Mouse (Mus musculus) megakaryocyte, embryonic 14.5 days (primary cell): ENCODE results near the gene Maml2. TPM values are rescaled to one million over a fixed set of nuclear protein-coding genes. Genes with fewer than 3 reads are reported as not detected.
A peak's percentile ranks its signal among the peaks of the same experiment; 100 is the strongest.

ENCODE experiments used
- H3K27me3 ChIP-seq: replicated peaks from 2 replicates; pipeline ENCODE3; 2012; ENCODE audit warnings: inconsistent platforms
- H3K36me3 ChIP-seq: replicated peaks from 2 replicates; pipeline ENCODE3; 2012; ENCODE audit warnings: low read length, inconsistent platforms, mixed read lengths
- H3K4me1 ChIP-seq: 2 replicates; pipeline ENCODE4 v1.6.1; 2012; ENCODE audit warnings: inconsistent platforms
- H3K4me3 ChIP-seq: replicated peaks from 2 replicates; pipeline ENCODE3; 2012; ENCODE audit warnings: moderate library complexity, mild to moderate bottlenecking, inconsistent platforms
- H3K9me3 ChIP-seq: 2 replicates; pipeline ENCODE4 v1.6.1; 2012; ENCODE audit warnings: inconsistent platforms
- FLI1 ChIP-seq: IDR thresholded peaks from 2 replicates; pipeline ENCODE4 v1.6.1; 2012; ENCODE audit warnings: low read length, inconsistent platforms, mixed read lengths
- GATA1 ChIP-seq: IDR thresholded peaks from 3 replicates; pipeline ENCODE4 v1.6.1; 2012; ENCODE audit warnings: mixed read lengths, low read length, inconsistent platforms, borderline replicate concordance
- polyA plus RNA-seq: library from polyadenylated mRNA; stranded (reverse); fragments of >175 nt; gene quantifications from 2 replicates; pipeline ENCODE4 v1.2.3, GENCODE M21; 2012; ENCODE audit warnings: low replicate concordance; ENCODE audit not compliant: insufficient read depth

The Maml2 gene
- polyA plus RNA-seq, 1 experiment, result 0.09 TPM

DNA sequence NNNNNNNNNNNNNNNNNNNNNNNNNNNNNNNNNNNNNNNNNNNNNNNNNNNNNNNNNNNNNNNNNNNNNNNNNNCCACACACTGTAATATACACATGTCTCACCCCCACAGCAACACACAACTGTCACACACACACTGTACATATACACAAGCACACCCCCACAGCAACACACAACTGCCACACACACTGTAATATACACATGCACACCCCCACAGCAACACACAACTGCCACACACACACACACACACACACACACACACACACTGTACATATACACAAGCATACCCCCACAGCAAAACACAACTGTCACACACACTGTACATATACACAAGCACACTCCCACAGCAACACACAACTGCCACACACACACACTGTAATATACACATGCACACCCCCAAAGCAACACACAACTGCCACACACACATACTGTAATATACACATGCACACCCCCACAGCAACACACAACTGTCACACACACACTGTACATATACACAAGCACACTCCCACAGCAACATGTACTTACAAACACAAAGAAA, 116.5 kb downstream of the Maml2 start:
- Histone ChIP-seq H3K36me3 (no peaks in the 10 kb centered on the region), H3K4me1 (no peaks in the 10 kb centered on the region), H3K4me3 (peak overlapping the region; percentile 50), H3K27me3 (no peaks in the 10 kb centered on the region), H3K9me3 (no peaks in the 10 kb centered on the region)
- no peak for TF ChIP-seq GATA1
- TF ChIP-seq FLI1, result no peak

DNA sequence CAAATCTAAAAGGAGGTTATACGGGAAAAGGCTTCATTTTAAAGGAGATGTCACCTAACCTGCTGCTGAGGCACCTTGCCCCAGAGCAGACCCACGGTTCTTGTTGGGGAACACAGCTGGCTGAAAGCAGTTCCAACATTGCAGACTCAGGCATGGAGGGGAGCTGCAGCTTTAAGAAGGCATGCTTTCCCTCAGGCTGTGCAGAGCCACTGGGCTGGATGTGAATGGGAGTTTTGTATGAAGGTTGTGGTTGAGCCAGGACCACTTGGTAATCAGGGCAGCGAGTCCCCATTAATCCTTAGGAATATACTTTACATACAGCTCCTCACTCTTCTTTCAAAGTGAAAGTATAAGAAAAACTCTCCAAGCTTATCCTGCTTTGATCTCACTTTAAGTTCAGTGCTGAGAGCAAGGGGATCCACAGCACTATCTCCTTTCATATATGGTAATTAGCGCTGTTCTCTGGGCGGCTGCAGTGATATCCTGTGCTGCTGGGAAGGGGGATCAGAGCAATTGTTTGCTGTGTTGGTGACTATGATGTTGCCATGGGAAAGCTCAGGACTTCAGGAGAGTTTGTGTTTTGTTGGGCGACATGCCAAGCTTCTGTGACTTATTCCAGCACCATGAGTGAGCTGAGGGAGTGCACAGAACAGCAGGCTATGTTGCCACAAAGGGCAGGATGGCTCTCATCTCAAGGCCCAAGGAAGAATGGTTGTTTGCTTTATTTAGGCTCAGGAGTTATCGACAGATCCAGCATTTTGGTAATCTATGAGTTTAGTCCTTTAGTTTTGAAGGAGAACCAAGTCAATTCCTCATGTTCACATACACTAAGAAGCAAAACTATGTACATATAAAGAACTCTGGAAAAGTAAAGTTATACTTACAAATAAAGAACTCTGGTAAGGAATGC, 127.5 kb downstream of the Maml2 start:
- H3K4me3 ChIP-seq, result peak overlapping the region; percentile 34
- TF ChIP-seq FLI1, result no peak
- TF ChIP-seq GATA1, result no peak
- peaks cover 23% of the 10 kb centered on the region for H3K4me1 ChIP-seq
- no peaks in the 10 kb centered on the region for H3K27me3 ChIP-seq
- H3K9me3 ChIP-seq, result no peaks in the 10 kb centered on the region
- no peaks in the 10 kb centered on the region for H3K36me3 ChIP-seq

DNA sequence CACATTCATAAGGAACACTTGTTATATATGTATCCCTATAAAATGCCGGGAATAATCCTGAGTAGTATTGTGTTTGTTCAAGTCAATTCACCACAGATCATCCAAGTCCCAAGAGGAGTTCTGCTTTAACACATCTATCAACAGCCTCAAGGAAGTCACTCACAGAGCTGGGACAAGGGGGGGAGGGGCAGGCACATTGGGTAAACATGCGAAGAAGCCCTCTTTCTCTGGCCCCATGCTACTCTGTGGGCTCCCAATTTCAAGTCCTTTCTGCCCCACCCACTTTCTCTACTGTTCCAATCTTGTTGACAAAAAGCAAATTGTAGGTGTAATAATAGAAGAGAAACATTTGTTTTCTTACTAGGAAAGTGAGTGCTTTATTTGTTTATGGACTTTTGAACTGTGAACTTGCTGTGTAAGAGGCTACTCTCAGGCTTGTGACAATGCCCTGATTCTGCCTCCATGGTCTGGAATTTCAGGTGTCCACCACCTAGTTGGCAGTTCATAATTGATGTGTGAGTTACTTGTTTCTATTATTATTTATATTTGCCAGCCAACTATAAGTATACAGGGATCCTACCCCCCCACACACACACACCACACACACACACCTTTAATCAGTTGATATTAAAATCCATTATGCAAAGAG, 131.8 kb downstream of the Maml2 start:
- Histone ChIP-seq H3K36me3 (no peaks in the 10 kb centered on the region), H3K9me3 (no peaks in the 10 kb centered on the region), H3K4me3 (no peak overlapping the region), H3K27me3 (no peaks in the 10 kb centered on the region), H3K4me1 (peaks cover 31% of the 10 kb centered on the region)
- TF ChIP-seq FLI1 (no peak), GATA1 (no peak)

DNA sequence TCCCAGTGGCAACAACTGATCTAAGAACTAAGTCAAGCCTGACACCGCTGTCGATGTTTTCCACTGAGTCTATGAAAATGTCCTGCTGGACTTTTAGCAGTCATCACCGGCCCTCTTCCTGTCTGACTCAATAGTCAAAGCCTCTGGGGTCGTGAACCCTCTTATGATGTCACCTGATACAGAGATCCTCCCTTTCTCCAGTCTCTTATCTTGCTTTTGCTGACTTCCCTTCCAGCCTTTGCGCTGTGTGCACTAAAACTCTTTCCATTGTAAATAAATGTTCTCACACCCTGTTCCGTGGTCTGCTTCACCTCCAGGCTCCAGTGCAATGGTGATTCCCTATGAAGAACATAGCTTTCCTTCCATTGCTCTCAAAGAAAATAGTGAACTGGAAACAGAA, 132.5 kb downstream of the Maml2 start:
- H3K4me3 ChIP-seq, result no peak overlapping the region
- H3K27me3 ChIP-seq, result no peaks in the 10 kb centered on the region
- no peaks in the 10 kb centered on the region for H3K9me3 ChIP-seq
- peaks cover 27% of the 10 kb centered on the region for H3K4me1 ChIP-seq
- H3K36me3 ChIP-seq, result no peaks in the 10 kb centered on the region
- no peak for TF ChIP-seq FLI1
- no peak for TF ChIP-seq GATA1

DNA sequence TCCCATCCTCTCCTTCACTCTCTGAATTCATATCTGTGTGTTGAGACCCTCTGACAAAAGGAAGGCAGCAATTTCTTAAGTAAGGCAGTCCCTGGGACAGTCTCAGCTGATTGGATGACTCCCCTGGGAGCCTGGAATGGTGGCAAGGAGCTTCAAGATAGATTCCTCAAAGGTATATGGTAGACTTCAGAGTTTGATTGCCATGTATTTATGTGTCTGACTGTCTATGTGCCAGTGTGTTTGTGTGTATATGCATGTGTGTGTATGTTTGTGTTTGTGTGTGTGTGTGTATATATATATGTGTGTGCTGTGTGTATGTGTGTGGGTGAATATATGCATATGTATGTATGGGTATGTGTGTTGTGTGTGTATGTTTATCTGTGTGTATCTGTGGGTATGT, 133.0 kb downstream of the Maml2 start:
- H3K9me3 ChIP-seq, result no peaks in the 10 kb centered on the region
- no peaks in the 10 kb centered on the region for H3K36me3 ChIP-seq
- peaks cover 25% of the 10 kb centered on the region for H3K4me1 ChIP-seq
- H3K27me3 ChIP-seq, result no peaks in the 10 kb centered on the region
- TF ChIP-seq GATA1 (no peak), FLI1 (no peak)
- H3K4me3 ChIP-seq, result no peak overlapping the region

DNA sequence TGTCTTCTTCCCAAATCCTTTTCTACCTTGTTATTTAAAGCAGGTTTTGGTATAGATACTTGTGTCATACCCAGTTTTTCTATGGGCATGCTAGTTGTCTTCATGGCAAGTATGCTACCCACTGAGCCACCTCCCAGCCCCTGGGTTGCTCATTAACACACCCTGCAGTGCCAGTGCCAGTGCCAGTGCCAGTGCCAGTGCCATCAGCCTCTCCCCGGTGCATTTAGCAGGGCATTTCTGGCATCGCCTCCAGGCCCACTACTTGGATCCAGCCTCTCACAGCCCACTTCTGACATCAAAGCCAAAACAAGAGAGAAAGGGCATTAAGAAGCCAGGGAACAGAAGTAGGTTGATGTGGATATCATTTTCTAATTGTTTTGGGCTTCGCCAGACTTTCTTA, 133.9 kb downstream of the Maml2 start:
- Histone ChIP-seq H3K4me1 (peaks cover 25% of the 10 kb centered on the region), H3K27me3 (no peaks in the 10 kb centered on the region), H3K36me3 (no peaks in the 10 kb centered on the region), H3K4me3 (no peak overlapping the region), H3K9me3 (no peaks in the 10 kb centered on the region)
- TF ChIP-seq FLI1 (no peak), GATA1 (no peak)

DNA sequence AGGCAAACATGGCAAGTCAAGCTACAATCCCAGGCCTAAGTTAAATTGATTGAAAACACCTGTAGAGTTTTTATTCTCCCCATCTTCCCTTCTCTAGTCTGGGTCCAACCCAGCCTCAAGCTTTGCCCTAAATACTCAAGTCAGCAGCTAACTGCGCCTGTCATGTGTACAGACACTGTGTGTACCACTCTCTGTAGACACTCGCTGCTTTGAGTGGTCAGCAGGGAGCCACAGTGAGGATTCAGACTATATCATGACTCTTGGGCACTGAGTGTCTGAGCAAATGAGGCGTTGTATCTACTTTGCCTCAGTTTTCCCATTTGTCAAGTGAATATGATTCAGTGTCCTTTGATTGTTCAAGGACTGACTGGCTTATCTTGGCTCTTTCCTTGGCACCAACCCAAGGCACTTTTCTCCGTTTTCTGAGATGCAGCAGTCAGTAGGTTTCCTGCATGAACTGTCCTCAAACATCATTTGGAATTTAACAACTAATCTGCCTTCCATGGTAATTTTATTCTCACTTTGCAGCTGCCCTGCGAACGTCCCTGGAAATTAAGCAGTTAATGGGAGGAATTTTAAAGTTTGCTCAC, 135.8 kb downstream of the Maml2 start:
- TF ChIP-seq GATA1 (no peak), FLI1 (no peak)
- peaks cover 7% of the 10 kb centered on the region for H3K9me3 ChIP-seq

DNA sequence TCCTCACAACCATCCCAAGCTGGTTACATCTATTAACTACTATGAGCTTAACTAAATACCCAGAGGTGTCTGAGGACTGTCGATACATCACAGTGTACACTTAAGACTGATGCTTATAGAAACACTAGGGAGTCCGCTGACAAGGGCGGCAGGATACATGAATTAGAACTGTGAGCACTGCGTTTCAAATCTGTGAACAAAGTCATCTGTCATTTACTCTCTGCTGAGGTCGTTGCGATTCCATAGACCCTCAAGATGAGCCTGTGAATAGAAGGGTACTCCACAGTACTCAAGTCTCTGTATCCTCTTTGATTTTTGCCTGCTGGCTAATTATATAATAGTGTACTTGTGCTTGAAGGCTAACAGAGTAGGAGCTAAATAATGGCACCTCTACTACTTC, 143.2 kb downstream of the Maml2 start:
- no peak for TF ChIP-seq GATA1
- TF ChIP-seq FLI1, result no peak
- Histone ChIP-seq H3K36me3 (no peaks in the 10 kb centered on the region), H3K4me1 (peaks cover 42% of the 10 kb centered on the region), H3K9me3 (peaks cover 7% of the 10 kb centered on the region), H3K4me3 (no peak overlapping the region), H3K27me3 (peaks cover 14% of the 10 kb centered on the region)

More for the DNA sequence above, 135.8 kb downstream of the Maml2 start:
- no peak overlapping the region for H3K4me3 ChIP-seq
- H3K4me1 ChIP-seq, result peaks cover 22% of the 10 kb centered on the region
- H3K36me3 ChIP-seq, result no peaks in the 10 kb centered on the region
- no peaks in the 10 kb centered on the region for H3K27me3 ChIP-seq

DNA sequence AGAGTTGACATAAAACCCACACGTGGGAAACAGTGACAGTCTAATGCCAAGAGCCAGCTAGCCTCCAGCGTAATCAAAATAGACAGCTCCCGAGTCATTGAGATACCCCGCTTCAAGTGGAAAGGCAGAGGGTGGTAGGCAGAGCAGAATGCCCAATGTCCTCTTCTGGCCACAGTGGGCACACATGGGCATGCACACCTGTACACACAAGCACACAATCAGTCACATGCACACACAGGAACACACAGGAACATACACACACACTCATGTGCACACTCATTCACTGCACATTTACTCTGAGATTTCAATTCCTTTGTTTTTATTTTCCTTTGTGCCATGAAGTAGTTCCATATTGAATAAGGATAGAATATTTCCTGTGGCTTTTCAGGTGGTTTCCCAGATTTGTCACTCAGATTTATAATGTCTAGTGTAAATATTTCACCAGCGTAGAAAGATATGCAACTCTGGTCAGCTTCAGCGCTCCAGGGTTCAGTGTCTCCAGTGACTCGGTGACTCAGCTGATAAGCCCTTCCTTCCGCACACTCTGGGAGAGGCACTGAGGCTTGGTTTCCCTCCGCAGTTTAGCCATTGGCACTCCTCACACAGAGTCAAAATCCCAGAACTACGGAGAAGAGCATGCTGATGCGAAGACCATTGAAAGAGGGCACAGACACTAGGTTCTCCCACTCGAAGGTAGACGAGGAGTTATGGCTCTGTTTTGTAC, 144.4 kb downstream of the Maml2 start:
- TF ChIP-seq FLI1 (no peak), GATA1 (no peak)
- Histone ChIP-seq H3K4me1 (peaks cover 53% of the 10 kb centered on the region), H3K4me3 (peak overlapping the region; percentile 81), H3K36me3 (no peaks in the 10 kb centered on the region), H3K9me3 (peaks cover 7% of the 10 kb centered on the region), H3K27me3 (peaks cover 16% of the 10 kb centered on the region)
